Mouse (Mus musculus): Measurements from ENCODE around the gene Chil4. TPM values are rescaled to one million over a fixed set of nuclear protein-coding genes. Genes with fewer than 3 reads are reported as not detected.
A peak's percentile ranks its signal among the peaks of the same experiment; 100 is the strongest.
"Not testable (repeated sequence)": the region's sequence is repeated elsewhere in the genome, so short reads cannot be mapped to it uniquely, and the experiment has no call there.

Chil4 gene
- polyA plus RNA-seq, 1 experiment from 2014 or later = not detected

DNA sequence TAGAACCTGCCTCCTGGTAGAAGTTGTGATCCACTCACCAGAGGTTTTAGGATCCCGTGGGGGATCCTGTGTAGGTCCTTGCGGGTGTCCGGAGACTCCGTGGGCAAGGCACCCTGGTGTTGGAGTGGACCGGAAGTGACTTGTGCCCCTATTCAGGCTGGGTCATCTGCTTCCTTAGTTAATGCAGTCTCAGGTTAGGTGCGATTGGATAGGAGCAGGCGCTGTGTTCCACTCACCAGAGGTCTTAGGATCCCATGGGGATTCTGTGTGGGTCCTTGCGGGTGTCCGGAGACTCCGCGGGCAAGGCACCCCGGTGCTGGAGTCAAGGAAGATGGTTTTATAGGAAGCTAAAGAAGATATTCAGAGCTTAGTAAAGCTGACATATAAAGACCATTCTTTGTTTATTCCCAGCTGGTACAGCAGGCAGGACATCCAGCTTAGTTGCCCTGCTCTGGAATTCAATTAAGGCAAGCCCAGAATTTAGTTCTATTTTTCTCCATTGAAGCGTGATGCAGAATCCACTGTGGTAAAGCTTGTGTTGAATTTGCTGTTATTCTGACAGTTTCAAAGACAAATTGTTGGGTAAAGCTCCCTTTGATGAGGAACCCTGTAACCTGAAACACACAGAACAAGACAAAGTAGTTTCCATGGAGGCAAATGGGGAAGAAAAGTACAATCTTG, 41.7 kb downstream of the Chil4 start:
- no peak overlapping the region for H3K9ac ChIP-seq (ENCODE audit: low read depth, low read length)
- no peaks in the 10 kb centered on the region for H3K36me3 ChIP-seq (ENCODE audit: control insufficient read depth, insufficient read depth, low read length)
- no peaks in the 10 kb centered on the region for H3K27me3 ChIP-seq (ENCODE audit: control insufficient read depth, insufficient read depth, low read length)
- no peaks in the 10 kb centered on the region for H3K4me1 ChIP-seq (ENCODE audit: control insufficient read depth, insufficient read depth, low read length)
- H3K9me3 ChIP-seq (replicated peaks; ENCODE audit: control insufficient read depth, low read length) = peaks cover 16% of the 10 kb centered on the region
- no peak overlapping the region for H3K27ac ChIP-seq (ENCODE audit: low read depth, low read length)
- ATAC-seq (replicated peaks; ENCODE audit: insufficient number of reproducible peaks, low FRiP score, low TSS enrichment) = no peak
- H3K4me2 ChIP-seq = no peak overlapping the region
- H3K4me3 ChIP-seq (ENCODE audit: low read depth, low read length) = no peak overlapping the region
- 80% methylated on average over 13 of the region's 13 CpGs for WGBS (ENCODE audit: insufficient replicate concordance)

DNA sequence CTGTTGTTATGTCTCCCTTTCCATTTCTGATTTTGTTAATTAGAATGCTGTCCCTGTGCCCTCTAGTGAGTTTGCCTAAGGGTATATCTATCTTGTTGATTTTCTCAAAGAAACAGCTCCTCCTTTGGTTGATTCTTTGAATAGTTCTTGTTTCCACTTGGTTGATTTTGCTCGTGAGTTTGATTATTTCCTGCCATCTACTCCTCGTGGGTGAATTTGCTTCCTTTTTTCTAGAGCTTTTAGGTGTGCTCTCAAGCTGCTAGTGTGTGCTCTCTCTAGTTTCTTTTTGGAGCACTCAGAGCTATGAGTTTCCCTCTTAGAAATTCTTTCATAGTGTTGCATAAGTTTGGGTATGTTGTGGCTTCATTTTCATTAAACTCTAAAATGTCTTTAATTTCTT, 44.3 kb downstream of the Chil4 start:
- not testable (repeated sequence) for H3K4me3 ChIP-seq (ENCODE audit: low read depth, low read length)
- 60% methylated on average over 2 of the region's 2 CpGs for WGBS (ENCODE audit: insufficient replicate concordance)

DNA sequence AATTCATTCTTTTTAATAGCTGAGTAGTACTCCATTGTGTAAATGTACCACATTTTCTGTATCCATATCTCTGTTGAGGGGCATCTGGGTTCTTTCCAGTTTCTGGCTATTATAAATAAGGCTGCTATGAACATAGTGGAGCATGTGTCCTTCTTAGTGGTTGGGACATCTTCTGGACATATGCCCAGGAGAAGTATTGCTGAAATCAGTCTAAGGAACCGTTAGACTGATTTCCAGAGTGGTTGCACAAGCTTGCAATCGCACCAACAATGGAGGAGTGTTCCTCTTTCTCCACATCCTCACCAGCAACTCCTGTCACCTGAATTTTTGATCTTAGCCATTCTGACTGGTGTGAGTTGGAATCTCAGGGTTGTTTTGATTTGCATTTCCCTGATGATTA, 46.8 kb downstream of the Chil4 start:
- not testable (repeated sequence) for H3K4me2 ChIP-seq; H3K4me3 ChIP-seq (ENCODE audit: low read depth, low read length); H3K9ac ChIP-seq (ENCODE audit: low read depth, low read length); H3K4me1 ChIP-seq (ENCODE audit: control insufficient read depth, insufficient read depth, low read length); H3K36me3 ChIP-seq (ENCODE audit: control insufficient read depth, insufficient read depth, low read length); H3K27me3 ChIP-seq (ENCODE audit: control insufficient read depth, insufficient read depth, low read length); H3K9me3 ChIP-seq (replicated peaks; ENCODE audit: control insufficient read depth, low read length); H3K27ac ChIP-seq (ENCODE audit: low read depth, low read length); ATAC-seq (replicated peaks; ENCODE audit: insufficient number of reproducible peaks, low FRiP score, low TSS enrichment)
- WGBS (ENCODE audit: insufficient replicate concordance) = 75% methylated on average over 2 of the region's 2 CpGs

More for the DNA sequence above, 44.3 kb downstream of the Chil4 start:
- not testable (repeated sequence) for ATAC-seq (replicated peaks; ENCODE audit: insufficient number of reproducible peaks, low FRiP score, low TSS enrichment); H3K4me2 ChIP-seq; H3K9ac ChIP-seq (ENCODE audit: low read depth, low read length); H3K36me3 ChIP-seq (ENCODE audit: control insufficient read depth, insufficient read depth, low read length); H3K4me1 ChIP-seq (ENCODE audit: control insufficient read depth, insufficient read depth, low read length); H3K27me3 ChIP-seq (ENCODE audit: control insufficient read depth, insufficient read depth, low read length); H3K27ac ChIP-seq (ENCODE audit: low read depth, low read length)
- peaks cover 16% of the 10 kb centered on the region for H3K9me3 ChIP-seq (replicated peaks; ENCODE audit: control insufficient read depth, low read length)

DNA sequence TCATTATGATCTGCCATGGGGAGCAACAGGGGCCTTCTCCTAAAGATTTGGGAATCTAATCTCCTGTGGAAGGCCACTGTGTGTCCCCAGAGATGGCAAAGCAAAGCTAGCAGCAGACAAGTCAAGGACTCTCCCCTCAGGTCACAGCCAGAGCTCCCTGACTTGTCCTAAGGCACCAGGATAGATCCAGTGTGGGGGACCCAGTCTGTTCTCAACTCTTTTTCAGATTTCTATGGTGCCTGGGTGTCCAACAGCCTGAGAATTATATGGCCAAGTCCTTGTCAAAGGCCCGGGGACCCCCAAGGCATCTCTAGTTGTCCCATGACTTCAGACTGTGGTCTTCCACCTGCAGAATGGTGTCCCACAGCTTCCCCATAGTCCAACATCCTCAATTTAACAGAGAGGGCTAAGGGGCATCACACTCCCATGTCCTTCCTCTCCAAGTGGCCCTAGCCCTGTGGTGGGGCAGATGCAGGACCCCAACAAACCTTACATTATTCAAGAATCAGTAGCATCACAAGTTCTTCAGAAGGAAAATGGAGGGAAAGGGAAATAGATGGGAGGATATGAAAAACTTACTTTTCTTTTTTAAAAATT, 48.1 kb downstream of the Chil4 start:
- Histone ChIP-seq H3K36me3 (ENCODE audit: control insufficient read depth, insufficient read depth, low read length) (no peaks in the 10 kb centered on the region), H3K9me3 (replicated peaks; ENCODE audit: control insufficient read depth, low read length) (peaks cover 6% of the 10 kb centered on the region), H3K9ac (ENCODE audit: low read depth, low read length) (no peak overlapping the region), H3K4me1 (ENCODE audit: control insufficient read depth, insufficient read depth, low read length) (no peaks in the 10 kb centered on the region), H3K27me3 (ENCODE audit: control insufficient read depth, insufficient read depth, low read length) (no peaks in the 10 kb centered on the region), H3K27ac (ENCODE audit: low read depth, low read length) (no peak overlapping the region), H3K4me2 (no peak overlapping the region), H3K4me3 (ENCODE audit: low read depth, low read length) (no peak overlapping the region)
- 76% methylated on average over 1 of the region's 1 CpGs for WGBS (ENCODE audit: insufficient replicate concordance)
- ATAC-seq (replicated peaks; ENCODE audit: insufficient number of reproducible peaks, low FRiP score, low TSS enrichment) = peak; percentile 39; the same call in 1 of the 2 replicates

DNA sequence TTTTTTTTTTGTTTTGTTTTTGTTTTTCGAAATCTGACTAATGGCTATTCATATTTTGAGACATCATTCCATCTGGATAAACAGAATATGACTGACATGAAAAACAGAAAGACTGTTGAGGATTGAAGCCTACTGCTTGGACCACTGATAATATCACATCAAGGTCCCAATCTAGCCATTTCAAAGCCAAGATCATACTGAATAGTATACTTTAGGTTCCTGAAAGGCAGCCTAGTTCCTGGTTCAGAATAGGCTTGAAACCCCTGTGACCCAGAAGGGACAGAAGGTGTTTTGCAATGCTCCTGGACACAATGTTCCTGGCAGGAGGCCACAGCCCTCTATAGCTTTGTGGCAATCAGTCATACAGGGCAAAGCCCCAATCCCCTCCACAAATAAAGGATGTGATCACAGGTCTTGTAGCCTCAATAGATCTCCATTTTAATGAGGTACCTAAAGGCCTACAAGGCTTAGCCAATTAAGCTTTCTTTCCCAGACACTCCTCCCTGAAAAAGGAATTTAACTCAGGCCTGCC, 48.7 kb downstream of the Chil4 start:
- H3K9ac ChIP-seq (ENCODE audit: low read depth, low read length) = no peak overlapping the region
- 0 out of 2 replicates have a peak, but pooled peaks have one; percentile 31 for ATAC-seq (replicated peaks; ENCODE audit: insufficient number of reproducible peaks, low FRiP score, low TSS enrichment)
- H3K4me3 ChIP-seq (ENCODE audit: low read depth, low read length) = no peak overlapping the region
- no peak overlapping the region for H3K27ac ChIP-seq (ENCODE audit: low read depth, low read length)
- no peaks in the 10 kb centered on the region for H3K36me3 ChIP-seq (ENCODE audit: control insufficient read depth, insufficient read depth, low read length)
- no peaks in the 10 kb centered on the region for H3K4me1 ChIP-seq (ENCODE audit: control insufficient read depth, insufficient read depth, low read length)
- no peaks in the 10 kb centered on the region for H3K27me3 ChIP-seq (ENCODE audit: control insufficient read depth, insufficient read depth, low read length)
- WGBS (ENCODE audit: insufficient replicate concordance) = 33% methylated on average over 1 of the region's 1 CpGs
- peaks cover 6% of the 10 kb centered on the region for H3K9me3 ChIP-seq (replicated peaks; ENCODE audit: control insufficient read depth, low read length)
- no peak overlapping the region for H3K4me2 ChIP-seq

DNA sequence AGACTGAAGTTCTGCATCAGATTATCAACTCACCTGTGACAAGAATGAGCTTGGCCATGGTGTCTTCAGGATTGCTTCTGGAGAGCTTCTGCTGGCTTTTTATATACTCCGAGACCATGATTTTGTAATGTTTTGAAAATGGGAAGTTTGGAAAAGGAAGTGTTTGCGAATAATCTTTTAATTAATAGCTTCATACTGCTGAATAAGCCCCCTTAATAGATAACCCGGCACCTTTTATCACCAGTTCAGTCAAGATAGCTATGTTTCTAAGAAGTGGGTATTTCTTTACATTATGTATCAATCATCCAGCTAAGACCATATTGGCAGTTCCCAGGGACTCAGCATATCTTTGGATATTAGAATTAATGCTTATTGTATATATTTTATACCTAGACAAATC, 51.8 kb downstream of the Chil4 start, which contains the start of gene Chil3:
TSS of gene Chil3 (minus strand) at position 101 of the 400 bp plus-strand sequence.
- Histone ChIP-seq H3K4me1 (ENCODE audit: control insufficient read depth, insufficient read depth, low read length) (no peaks in the 10 kb centered on the region), H3K9ac (ENCODE audit: low read depth, low read length) (no peak within 1 kb of the TSS), H3K4me2 (no peak within 1 kb of the TSS), H3K27ac (ENCODE audit: low read depth, low read length) (no peak within 1 kb of the TSS), H3K36me3 (ENCODE audit: control insufficient read depth, insufficient read depth, low read length) (no peaks in the 10 kb centered on the region), H3K9me3 (replicated peaks; ENCODE audit: control insufficient read depth, low read length) (peaks cover 6% of the 10 kb centered on the region), H3K4me3 (ENCODE audit: low read depth, low read length) (no peak within 1 kb of the TSS), H3K27me3 (ENCODE audit: control insufficient read depth, insufficient read depth, low read length) (no peaks in the 10 kb centered on the region)
- 67% methylated on average over 3 of the region's 3 CpGs for WGBS (ENCODE audit: insufficient replicate concordance)
- no peak for ATAC-seq (replicated peaks; ENCODE audit: insufficient number of reproducible peaks, low FRiP score, low TSS enrichment)

DNA sequence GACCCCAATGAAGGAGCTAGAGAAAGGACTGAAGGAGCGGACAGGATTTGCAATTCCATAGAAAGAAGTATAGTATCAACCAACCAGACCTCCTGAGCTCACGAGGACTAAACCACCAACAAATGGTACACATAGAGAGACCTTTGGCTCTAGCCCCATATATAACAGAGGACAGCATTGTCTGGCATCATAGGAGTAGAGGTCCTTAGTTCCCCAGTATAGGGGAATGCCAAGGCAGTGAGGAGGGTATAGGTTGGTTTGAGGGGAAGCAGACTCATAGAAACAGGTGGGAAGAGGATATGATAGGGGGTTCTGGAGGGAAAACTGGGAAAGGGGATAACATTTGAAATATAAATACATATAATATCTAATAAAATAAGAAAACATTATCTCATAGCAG, 64.9 kb downstream of the Chil4 start:
- H3K27ac ChIP-seq (ENCODE audit: low read depth, low read length) = no peak overlapping the region
- H3K4me1 ChIP-seq (ENCODE audit: control insufficient read depth, insufficient read depth, low read length) = no peaks in the 10 kb centered on the region
- H3K36me3 ChIP-seq (ENCODE audit: control insufficient read depth, insufficient read depth, low read length) = no peaks in the 10 kb centered on the region
- H3K9me3 ChIP-seq (replicated peaks; ENCODE audit: control insufficient read depth, low read length) = peaks cover 7% of the 10 kb centered on the region; the same call in 1 of the 2 replicates
- H3K9ac ChIP-seq (ENCODE audit: low read depth, low read length) = no peak overlapping the region
- H3K27me3 ChIP-seq (ENCODE audit: control insufficient read depth, insufficient read depth, low read length) = no peaks in the 10 kb centered on the region
- 81% methylated on average over 2 of the region's 2 CpGs for WGBS (ENCODE audit: insufficient replicate concordance)
- ATAC-seq (replicated peaks; ENCODE audit: insufficient number of reproducible peaks, low FRiP score, low TSS enrichment) = no peak
- no peak overlapping the region for H3K4me2 ChIP-seq
- H3K4me3 ChIP-seq (ENCODE audit: low read depth, low read length) = no peak overlapping the region

Data from heart, embryonic 11.5 days (tissue).